Mouse (Mus musculus) liver, embryonic 12.5 days (tissue): ENCODE data around the gene Tbx4. TPM values are rescaled to one million over a fixed set of nuclear protein-coding genes. Genes with fewer than 3 reads are reported as not detected.

ENCODE experiments used
- ATAC-seq: fragments of 200-750 bp; cut with Nextera tagmentation; 2 replicates; pipeline ENCODE4 v1.8.0; 2017; ENCODE audit warnings: moderate number of reproducible peaks, mild to moderate bottlenecking, moderate library complexity
- H3K27ac ChIP-seq: fragments of 300-500 bp; sonication (generic); 2 replicates; pipeline ENCODE4 v1.5.1; 2016; ENCODE audit warnings: mild to moderate bottlenecking
- H3K27me3 ChIP-seq: fragments of 300-500 bp; sonication (generic); replicated peaks from 2 replicates; pipeline ENCODE4 v1.6.1; 2016; ENCODE audit warnings: mild to moderate bottlenecking, moderate library complexity
- H3K36me3 ChIP-seq: fragments of 300-500 bp; sonication (generic); 2 replicates; pipeline ENCODE4 v1.6.1; 2016; ENCODE audit warnings: mild to moderate bottlenecking, moderate library complexity
- H3K4me1 ChIP-seq: fragments of 300-500 bp; sonication (generic); 2 replicates; pipeline ENCODE4 v1.6.1; 2016
- H3K4me2 ChIP-seq: fragments of 300-500 bp; sonication (generic); 2 replicates; pipeline ENCODE4 v1.6.1; 2016; ENCODE audit warnings: mild to moderate bottlenecking, moderate library complexity
- H3K4me3 ChIP-seq: fragments of 300-500 bp; sonication (generic); 2 replicates; pipeline ENCODE4 v1.5.1; 2016; ENCODE audit warnings: mild to moderate bottlenecking, moderate library complexity
- H3K9ac ChIP-seq: fragments of 300-500 bp; sonication (generic); 2 replicates; pipeline ENCODE4 v1.6.1; 2016; ENCODE audit warnings: mild to moderate bottlenecking, moderate library complexity
- H3K9me3 ChIP-seq: fragments of 300-500 bp; sonication (generic); replicated peaks from 2 replicates; pipeline ENCODE4 v1.6.1; 2016; ENCODE audit warnings: mild to moderate bottlenecking, moderate library complexity
- WGBS: fragments of 180-500 bp; shearing (Covaris S2); methylation state at CpG from one replicate; pipeline ENCODE4 v1.1.7; 2016; ENCODE audit not compliant: insufficient replicate concordance; 5-methylcytosine and 5-hydroxymethylcytosine counted together
- polyA plus RNA-seq: library from polyadenylated mRNA; unstranded; fragments of >200 nt; fragmentation: Nextera tagmentation; extraction: Ambion mirVana; gene quantifications from 2 replicates; pipeline ENCODE4 v1.2.1, GENCODE M21; 2016

Tbx4 gene
- polyA plus RNA-seq, 1 experiment from 2014 or later: 0.12 TPM

GRCm38 (mm10) chr11:85956950-85957778 lies 70.9 kb downstream of the Tbx4 start:
- 79% methylated on average over 6 of the region's 6 CpGs for WGBS
- Histone ChIP-seq H3K27me3 (no peaks in the 10 kb centered on the region), H3K27ac (no peak overlapping the region), H3K9ac (no peak overlapping the region; the same call in 1 of the 2 replicates), H3K36me3 (no peaks in the 10 kb centered on the region), H3K4me3 (no peak overlapping the region), H3K9me3 (no peaks in the 10 kb centered on the region), H3K4me1 (peaks cover 8% of the 10 kb centered on the region), H3K4me2 (no peak overlapping the region)
- ATAC-seq: no peak

GRCm38 (mm10) chr11:85959837-85960236 lies 73.6 kb downstream of the Tbx4 start:
- no peaks in the 10 kb centered on the region for H3K27me3 ChIP-seq
- WGBS: 34% methylated on average over 5 of the region's 5 CpGs

GRCm38 (mm10) chr11:85960273-85960672 lies 74.1 kb downstream of the Tbx4 start:
- ATAC-seq: no peak; the same call in 1 of the 2 replicates
- no peak overlapping the region for H3K9ac ChIP-seq
- H3K4me2 ChIP-seq: no peak overlapping the region
- 28% methylated on average over 6 of the region's 6 CpGs for WGBS
- H3K27me3 ChIP-seq: no peaks in the 10 kb centered on the region
- peaks cover 8% of the 10 kb centered on the region for H3K4me1 ChIP-seq
- H3K36me3 ChIP-seq: no peaks in the 10 kb centered on the region
- H3K4me3 ChIP-seq: no peak overlapping the region
- H3K9me3 ChIP-seq: no peaks in the 10 kb centered on the region
- no peak overlapping the region for H3K27ac ChIP-seq

More at GRCm38 (mm10) chr11:85959837-85960236, 73.6 kb downstream of the Tbx4 start:
- Histone ChIP-seq H3K9ac (no peak overlapping the region), H3K9me3 (no peaks in the 10 kb centered on the region), H3K36me3 (no peaks in the 10 kb centered on the region), H3K4me1 (peaks cover 8% of the 10 kb centered on the region), H3K4me2 (no peak overlapping the region), H3K4me3 (no peak overlapping the region), H3K27ac (no peak overlapping the region)
- no peak for ATAC-seq

DNA sequence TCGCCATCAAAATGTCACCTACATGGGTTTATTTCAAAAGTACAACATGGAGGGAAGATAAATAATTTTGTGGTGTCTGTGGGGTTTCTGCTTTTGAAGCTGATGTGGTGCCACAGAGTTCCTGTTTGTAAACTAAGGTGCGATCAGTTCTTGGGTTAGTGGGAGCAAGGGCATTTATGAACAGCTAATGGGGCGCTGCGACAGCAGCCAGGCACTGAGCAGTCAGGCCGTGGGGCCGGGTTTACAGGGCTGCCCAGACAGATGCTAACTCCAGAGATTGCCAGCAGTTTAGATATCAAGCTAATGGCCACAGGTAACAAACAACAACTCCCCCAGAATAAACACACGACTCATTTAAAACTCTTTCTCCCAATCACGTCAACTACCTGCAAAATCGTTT lies 75.3 kb downstream of the Tbx4 start:
- no peak overlapping the region for H3K9ac ChIP-seq
- no peaks in the 10 kb centered on the region for H3K27me3 ChIP-seq
- H3K27ac ChIP-seq: no peak overlapping the region
- H3K4me3 ChIP-seq: no peak overlapping the region
- no peak overlapping the region for H3K4me2 ChIP-seq
- ATAC-seq: no peak
- H3K36me3 ChIP-seq: no peaks in the 10 kb centered on the region
- 64% methylated on average over 9 of the region's 9 CpGs for WGBS
- H3K9me3 ChIP-seq: no peaks in the 10 kb centered on the region
- H3K4me1 ChIP-seq: peaks cover 8% of the 10 kb centered on the region

Other genes starting within 250 kb of the Tbx4 start
- gene Tbx2, start 53.9 kb upstream of the Tbx4 start, polyA plus RNA-seq: 1.1 and 1.4 TPM in 2 replicates
- gene Gm11444, start 36.1 kb upstream of the Tbx4 start, polyA plus RNA-seq: not detected in 2 replicates